Mouse (Mus musculus) MEL (cell line): Measurements from ENCODE around the gene Duox1.

ENCODE experiments used
- CTCF ChIP-seq, 3 experiments: IDR thresholded peaks in 2 of 3; conservative IDR thresholded peaks in 1 of 3; 2 replicates each; pipeline ENCODE4 v1.5.1; 2011 to 2012; ENCODE audit warnings: low read length in 3 of 3, low read depth in 2 of 3, mild to moderate bottlenecking in 2 of 3, improper control_type of control experiment in 1 of 3, inconsistent platforms in 1 of 3, mixed read lengths in 1 of 3, moderate library complexity in 1 of 3; ENCODE audit not compliant: control insufficient read depth in 1 of 3, insufficient read depth in 1 of 3, poor library complexity in 1 of 3, severe bottlenecking in 1 of 3
- EP300 ChIP-seq, 2 experiments: IDR thresholded peaks; 2 replicates each; pipeline ENCODE4 v1.6.1; 2011; ENCODE audit warnings: improper control_type of control experiment in 2 of 2, low read length in 2 of 2, low read depth in 1 of 2, mild to moderate bottlenecking in 1 of 2
- ETS1 ChIP-seq: IDR thresholded peaks from 2 replicates; pipeline ENCODE4 v1.6.1; 2012; ENCODE audit warnings: low read depth, mild to moderate bottlenecking, inconsistent platforms, low read length, improper control_type of control experiment, moderate library complexity
- HCFC1 ChIP-seq: IDR thresholded peaks from 2 replicates; pipeline ENCODE4 v1.6.1; 2012; ENCODE audit warnings: low read depth, mild to moderate bottlenecking, inconsistent platforms, low read length, improper control_type of control experiment, moderate library complexity
- NRF1 ChIP-seq: IDR thresholded peaks from 2 replicates; pipeline ENCODE4 v1.6.1; 2014; ENCODE audit warnings: low read depth, mild to moderate bottlenecking, inconsistent platforms, low read length, improper control_type of control experiment, moderate library complexity; ENCODE audit not compliant: poor library complexity, insufficient read depth, severe bottlenecking
- POLR2A ChIP-seq, 2 experiments: IDR thresholded peaks; 2 replicates each; pipeline ENCODE4 v1.6.1; 2011 to 2012; ENCODE audit warnings: low read length in 2 of 2, mild to moderate bottlenecking in 2 of 2, control low read depth in 1 of 2, improper control_type of control experiment in 1 of 2, low read depth in 1 of 2, moderate library complexity in 1 of 2; ENCODE audit not compliant: control insufficient read depth in 1 of 2, insufficient read depth in 1 of 2, poor library complexity in 1 of 2
- USF1 ChIP-seq: IDR thresholded peaks from 2 replicates; pipeline ENCODE4 v1.6.1; 2014; ENCODE audit warnings: low read depth, mild to moderate bottlenecking, inconsistent platforms, low read length, improper control_type of control experiment, moderate library complexity

DNA sequence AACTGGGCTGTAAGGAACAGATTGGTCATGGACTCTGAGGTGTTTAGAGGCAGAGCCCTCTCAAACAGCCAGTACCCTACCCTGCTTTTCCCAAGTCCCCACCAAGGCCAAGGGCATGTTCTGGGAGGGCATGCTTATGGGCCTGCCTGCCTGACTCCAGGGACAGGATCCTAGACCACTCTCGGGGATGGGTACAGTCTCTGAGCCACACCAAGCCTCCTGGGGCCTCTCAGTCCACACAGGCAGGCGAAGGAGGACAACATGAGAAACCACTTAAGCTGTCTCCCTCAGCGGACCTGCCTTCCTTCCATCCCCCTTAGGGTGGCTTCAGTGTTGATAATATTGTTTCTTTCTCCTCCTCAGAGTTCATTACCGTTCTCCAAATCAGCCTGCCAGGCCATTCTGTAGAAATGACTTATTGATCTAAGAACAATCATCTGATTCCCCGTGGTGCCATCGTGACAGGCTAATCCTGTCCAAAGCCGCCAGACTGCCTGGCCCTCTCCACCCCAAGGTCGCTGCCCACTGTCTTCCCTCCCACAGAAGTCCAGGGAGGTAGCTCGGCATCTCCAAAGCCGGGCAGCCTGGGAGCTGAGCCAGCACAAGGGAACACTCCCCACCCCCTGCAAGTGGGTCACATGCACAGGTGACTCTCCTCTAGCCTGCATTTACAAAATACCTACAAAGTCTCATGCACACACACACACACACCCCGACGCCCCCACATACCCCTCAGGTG, 38.9 kb downstream of the Duox1 start:
- TF ChIP-seq ETS1 = no peak
- no peak for TF ChIP-seq NRF1
- TF ChIP-seq CTCF (IDR thresholded peaks at IDR 0.05 in 2 of 3, conservative IDR thresholded peaks at IDR 0.05 in 1 of 3; ENCODE audit: control insufficient read depth in 1 of 3, insufficient read depth in 1 of 3, low read depth in 2 of 3, low read length in 3 of 3, poor library complexity in 1 of 3, severe bottlenecking in 1 of 3) = no peak
- no peak for TF ChIP-seq USF1
- no peak for TF ChIP-seq EP300 (IDR thresholded peaks at IDR 0.05; ENCODE audit: low read depth in 1 of 2, low read length in 2 of 2)
- no peak for TF ChIP-seq HCFC1
- no peak for TF ChIP-seq POLR2A (IDR thresholded peaks at IDR 0.05; ENCODE audit: control insufficient read depth in 1 of 2, insufficient read depth in 1 of 2, low read depth in 1 of 2, low read length in 2 of 2, poor library complexity in 1 of 2)
